Mouse (Mus musculus) spleen, adult 2 months (tissue): ENCODE data around the gene Stkld1.

Experiments used
- CTCF ChIP-seq: fragments of 200-500 bp; IDR thresholded peaks from 2 replicates; pipeline ENCODE4 v1.5.1; 2011; ENCODE audit warnings: mild to moderate bottlenecking, inconsistent platforms; ENCODE audit not compliant: insufficient read depth, insufficient read length, insufficient replicate concordance; ENCODE audit errors: extremely low read depth
- POLR2A ChIP-seq: fragments of 200-500 bp; IDR thresholded peaks from 2 replicates; pipeline ENCODE4 v1.6.1; 2011; ENCODE audit warnings: low read depth, low read length, inconsistent platforms

GRCm38 (mm10) chr2:26915927-26916728 lies 17.7 kb upstream of the Stkld1 start, which contains the start of the genes Surf2 and Surf1:
- TF ChIP-seq CTCF (no peak), POLR2A (peak; percentile 51)
